Mouse (Mus musculus) liver, postnatal 0 days (tissue): ENCODE measurements around the gene Tbc1d10c. TPM values are rescaled to one million over a fixed set of nuclear protein-coding genes. Genes with fewer than 3 reads are reported as not detected.

Source experiments
- ATAC-seq: fragments of 200-750 bp; cut with Nextera tagmentation; 2 replicates; pipeline ENCODE4 v1.8.0; 2017; ENCODE audit warnings: mild to moderate bottlenecking, moderate library complexity
- DNase-seq: peaks from one replicate; pipeline ENCODE4 v3.0.0-alpha.2; 2016
- H3K27ac ChIP-seq: fragments of 300-500 bp; sonication (generic); 2 replicates; pipeline ENCODE4 v1.5.1; 2014; ENCODE audit warnings: antibody characterized with exemption, moderate library complexity, mild to moderate bottlenecking, low read depth
- H3K27me3 ChIP-seq: fragments of 300-500 bp; sonication (generic); 2 replicates; pipeline ENCODE4 v1.6.1; 2014; ENCODE audit warnings: low read length, control low read depth, mixed read lengths; ENCODE audit not compliant: insufficient read depth
- H3K36me3 ChIP-seq: fragments of 300-500 bp; sonication (generic); replicated peaks from 2 replicates; pipeline ENCODE4 v1.6.1; 2014; ENCODE audit warnings: mild to moderate bottlenecking, control low read depth, low read length, moderate library complexity, mixed read lengths; ENCODE audit not compliant: insufficient read depth
- H3K4me1 ChIP-seq: fragments of 300-500 bp; sonication (generic); 2 replicates; pipeline ENCODE4 v1.6.1; 2014; ENCODE audit warnings: antibody characterized with exemption, mild to moderate bottlenecking, control low read depth; ENCODE audit not compliant: insufficient read depth
- H3K4me2 ChIP-seq: fragments of 300-500 bp; sonication (generic); 2 replicates; pipeline ENCODE4 v1.6.1; 2014; ENCODE audit warnings: low read depth, mild to moderate bottlenecking, low read length, moderate library complexity, mixed read lengths
- H3K4me3 ChIP-seq: fragments of 300-500 bp; sonication (generic); 2 replicates; pipeline ENCODE4 v1.5.1; 2014; ENCODE audit warnings: low read depth, low read length
- H3K9ac ChIP-seq: fragments of 300-500 bp; sonication (generic); replicated peaks from 2 replicates; pipeline ENCODE4 v1.6.1; 2014; ENCODE audit warnings: mild to moderate bottlenecking, moderate library complexity
- H3K9me3 ChIP-seq: fragments of 300-500 bp; sonication (generic); 2 replicates; pipeline ENCODE4 v1.6.1; 2016; ENCODE audit warnings: mild to moderate bottlenecking, control low read depth, low read length, mixed read lengths
- CTCF ChIP-seq: sonication (generic); IDR thresholded peaks from 2 replicates; pipeline ENCODE4 v1.5.1; 2016; ENCODE audit warnings: antibody characterized with exemption, low read depth
- EP300 ChIP-seq: IDR thresholded peaks from 2 replicates; pipeline ENCODE4 v1.6.1; 2016; ENCODE audit warnings: antibody characterized with exemption, low read depth, mild to moderate bottlenecking
- WGBS: fragments of 180-500 bp; shearing (Covaris S2); extraction: QIAGEN DNeasy Blood & Tissue Kit; methylation state at CpG from one replicate; pipeline ENCODE4 v1.1.7; 2014; ENCODE audit not compliant: insufficient replicate concordance; 5-methylcytosine and 5-hydroxymethylcytosine counted together
- polyA plus RNA-seq: library from polyadenylated mRNA; unstranded; fragments of >200 nt; fragmentation: Nextera tagmentation; extraction: Ambion mirVana; gene quantifications from 2 replicates; pipeline ENCODE4 v1.2.1, GENCODE M21; 2015

Gene Tbc1d10c
- polyA plus RNA-seq, 1 experiment from 2014 or later, result 9.9 TPM

DNA sequence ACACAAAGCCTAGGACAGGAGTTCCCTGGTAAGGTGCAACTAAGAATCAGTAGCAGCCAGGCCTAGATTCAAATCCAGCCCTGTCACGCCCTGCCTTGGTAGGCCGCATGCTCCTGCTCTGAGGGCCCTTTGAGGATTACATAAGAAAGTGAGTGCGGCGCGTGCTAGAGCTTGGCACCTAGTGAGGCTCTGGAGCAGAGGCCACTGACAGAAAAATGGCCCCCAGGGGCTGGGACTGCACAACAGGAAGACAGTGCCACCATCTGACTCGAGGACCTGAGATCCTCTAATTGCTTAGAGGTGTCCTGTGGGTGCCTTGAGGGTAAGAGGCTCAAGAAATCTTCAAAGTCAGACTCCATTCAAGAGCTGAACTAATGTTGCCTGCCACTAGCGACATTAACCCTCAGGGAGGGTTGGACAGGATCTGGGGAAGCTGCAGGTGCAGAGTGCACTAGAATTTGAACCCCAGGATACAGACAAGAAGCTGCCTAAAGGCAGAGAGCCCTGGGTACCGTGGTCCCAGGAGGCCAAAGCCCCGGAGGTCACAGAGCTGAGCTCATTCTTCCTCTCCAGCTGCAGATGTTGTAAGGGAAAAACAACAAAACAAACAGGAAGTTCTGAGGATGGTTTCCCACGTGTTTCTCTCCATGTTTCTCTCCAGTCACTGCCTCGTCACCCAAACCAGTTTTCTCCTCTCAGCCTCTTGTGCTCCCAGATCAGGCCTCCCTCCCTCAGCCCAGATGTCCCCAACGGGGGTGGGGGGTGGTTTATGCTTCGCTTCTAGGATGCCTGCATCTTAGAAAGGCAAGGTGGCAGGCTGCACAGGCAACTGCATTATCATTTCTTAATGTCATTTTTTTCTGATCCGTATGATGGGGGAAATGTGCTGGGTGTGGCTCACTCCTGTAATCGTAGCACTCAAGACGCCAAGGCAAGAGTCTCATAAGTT, 46.3 kb downstream of the Tbc1d10c start:
- WGBS, result 61% methylated on average over 16 of the region's 16 CpGs
- Histone ChIP-seq H3K4me2 (no peak overlapping the region), H3K27me3 (no peaks in the 10 kb centered on the region), H3K36me3 (peaks cover under 1% of the 10 kb centered on the region; the same call in 1 of the 2 replicates), H3K4me3 (no peak overlapping the region), H3K27ac (peak overlapping the region; percentile 74), H3K4me1 (peaks cover 35% of the 10 kb centered on the region), H3K9ac (no peak overlapping the region; the same call in 1 of the 2 replicates), H3K9me3 (no peaks in the 10 kb centered on the region)
- TF ChIP-seq CTCF (no peak), EP300 (no peak)
- ATAC-seq (no peak; the same call in 1 of the 2 replicates), DNase-seq (peak; percentile 53)

GRCm38 (mm10) chr19:4143759-4144268, 47.3 kb downstream of the Tbc1d10c start, which contains the start of gene Cabp4:
Cabp4 (minus strand) TSS chr19:4144033.
- ATAC-seq, result no peak
- no peaks in the 10 kb centered on the region for H3K27me3 ChIP-seq
- no peaks in the 10 kb centered on the region for H3K36me3 ChIP-seq
- H3K9me3 ChIP-seq, result no peaks in the 10 kb centered on the region
- 47% methylated on average over 7 of the region's 7 CpGs for WGBS
- no peak for DNase-seq
- H3K4me1 ChIP-seq, result peaks cover 24% of the 10 kb centered on the region
- H3K9ac ChIP-seq, result no peak within 1 kb of the TSS; the same call in 1 of the 2 replicates
- H3K4me2 ChIP-seq, result no peak within 1 kb of the TSS
- no peak within 1 kb of the TSS for H3K4me3 ChIP-seq
- TF ChIP-seq CTCF (no peak), EP300 (no peak)
- peak within 1 kb of the TSS; percentile 74 for H3K27ac ChIP-seq

DNA sequence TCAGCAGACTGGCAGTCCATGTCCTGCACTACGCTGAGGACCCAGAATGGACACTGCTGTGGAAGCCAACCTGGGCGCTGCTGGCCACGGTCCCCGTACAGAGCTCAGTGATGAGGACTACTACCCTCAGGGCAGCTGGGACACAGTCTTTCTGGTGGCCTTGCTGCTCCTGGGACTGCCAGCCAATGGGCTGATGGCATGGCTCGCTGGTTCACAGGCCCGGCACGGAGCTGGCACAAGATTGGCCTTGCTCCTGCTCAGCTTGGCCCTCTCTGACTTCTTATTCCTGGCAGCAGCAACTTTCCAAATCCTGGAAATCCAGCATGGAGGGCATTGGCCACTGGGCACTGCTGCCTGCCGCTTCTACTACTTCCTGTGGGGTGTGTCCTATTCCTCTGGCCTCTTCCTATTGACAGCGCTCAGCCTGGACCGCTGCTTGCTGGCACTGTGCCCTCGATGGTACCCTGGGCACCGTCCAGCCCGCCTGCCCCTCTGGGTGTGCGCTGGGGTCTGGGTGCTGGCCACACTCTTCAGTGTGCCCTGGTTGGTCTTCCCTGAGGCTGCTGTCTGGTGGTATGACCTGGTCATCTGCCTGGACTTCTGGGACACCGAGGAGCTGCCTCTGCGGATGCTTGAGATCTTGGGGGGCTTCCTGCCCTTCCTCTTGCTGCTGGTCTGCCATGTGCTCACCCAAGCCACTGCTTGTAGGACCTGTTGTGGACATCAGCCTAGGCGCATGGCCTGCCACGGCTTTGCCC, 48.5 kb downstream of the Tbc1d10c start:
- H3K4me2 ChIP-seq, result no peak overlapping the region
- no peaks in the 10 kb centered on the region for H3K27me3 ChIP-seq
- H3K4me3 ChIP-seq, result no peak overlapping the region
- H3K9ac ChIP-seq, result no peak overlapping the region
- H3K36me3 ChIP-seq, result no peaks in the 10 kb centered on the region
- H3K27ac ChIP-seq, result no peak overlapping the region
- DNase-seq, result no peak
- TF ChIP-seq CTCF (no peak), EP300 (no peak)
- 79% methylated on average over 18 of the region's 18 CpGs for WGBS
- H3K9me3 ChIP-seq, result no peaks in the 10 kb centered on the region
- H3K4me1 ChIP-seq, result peaks cover 20% of the 10 kb centered on the region
- ATAC-seq, result no peak

- Histone ChIP-seq H3K4me3 (no peak overlapping the region), H3K27me3 (no peaks in the 10 kb centered on the region), H3K36me3 (no peaks in the 10 kb centered on the region), H3K4me1 (peaks cover 10% of the 10 kb centered on the region), H3K27ac (no peak overlapping the region), H3K9me3 (no peaks in the 10 kb centered on the region), H3K4me2 (no peak overlapping the region), H3K9ac (no peak overlapping the region)
- WGBS, result 66% methylated on average over 6 of the region's 6 CpGs
- no peak for TF ChIP-seq CTCF
- DNase-seq (no peak), ATAC-seq (no peak)
Observed at GRCm38 (mm10) chr19:4140147-4140546, 50.9 kb downstream of the Tbc1d10c start.

GRCm38 (mm10) chr19:4139446-4139845, 51.6 kb downstream of the Tbc1d10c start, which contains the start of gene Gpr152:
Gpr152 (plus strand) TSS chr19:4139787.
- Histone ChIP-seq H3K9ac (no peak within 1 kb of the TSS), H3K27ac (no peak within 1 kb of the TSS)
- 88% methylated on average over 2 of the region's 2 CpGs for WGBS

GRCm38 (mm10) chr19:4137913-4138312, 53.2 kb downstream of the Tbc1d10c start:
- Histone ChIP-seq H3K9me3 (no peaks in the 10 kb centered on the region), H3K9ac (no peak overlapping the region), H3K27ac (no peak overlapping the region), H3K4me2 (no peak overlapping the region), H3K36me3 (peaks cover 2% of the 10 kb centered on the region; the same call in 1 of the 2 replicates), H3K27me3 (no peaks in the 10 kb centered on the region), H3K4me1 (peaks cover 6% of the 10 kb centered on the region), H3K4me3 (no peak overlapping the region)
- TF ChIP-seq CTCF, result no peak
- TF ChIP-seq EP300, result no peak
- DNase-seq (no peak), ATAC-seq (no peak)
- WGBS, result 65% methylated on average over 5 of the region's 5 CpGs

More at GRCm38 (mm10) chr19:4139446-4139845, 51.6 kb downstream of the Tbc1d10c start, which contains the start of gene Gpr152:
- TF ChIP-seq CTCF (no peak), EP300 (no peak)
- Histone ChIP-seq H3K9me3 (no peaks in the 10 kb centered on the region), H3K4me2 (no peak within 1 kb of the TSS), H3K4me3 (no peak within 1 kb of the TSS), H3K36me3 (no peaks in the 10 kb centered on the region), H3K27me3 (no peaks in the 10 kb centered on the region), H3K4me1 (peaks cover 9% of the 10 kb centered on the region)
- DNase-seq (no peak), ATAC-seq (no peak)
